In genomic region chr1:86302532-86302931, GRCm38 (mm10) we compare ENCODE assay signal across 8 mouse cellular contexts. TPM values are rescaled to one million over a fixed set of nuclear protein-coding genes. Genes with fewer than 3 reads are reported as not detected.
DNase-seq lines count a peak whose midpoint lies in the region; ATAC-seq and TF ChIP-seq lines count a peak whose summit lies in the region.

Gene B3gnt7 (plus strand): TSS chr1:86302832.

- no peaks in the 10 kb centered on the region for H3K36me3 ChIP-seq in heart, postnatal 0 days (replicated peaks; ENCODE audit: control insufficient read depth, insufficient read depth, low read length)
- H3K36me3 ChIP-seq in hindbrain, embryonic 10.5 days, result peaks cover 13% of the 10 kb centered on the region; the same call in 1 of the 2 replicates
- H3K36me3 ChIP-seq in macrophage (ENCODE audit: inconsistent target), result no peaks in the 10 kb centered on the region

- no peak within 1 kb of the TSS; the same call in 1 of the 2 replicates for H3K9ac ChIP-seq in heart, postnatal 0 days (replicated peaks; ENCODE audit: low read depth, low read length)

- H3K27ac ChIP-seq in heart, postnatal 0 days (ENCODE audit: low read depth), result no peak within 1 kb of the TSS
- H3K27ac ChIP-seq in bone marrow, adult 2 months (ENCODE audit: control insufficient read depth, insufficient read depth, low read depth, low read length, poor library complexity), result 0 out of 2 replicates have a peak within 1 kb of the TSS, but pooled peaks have one; percentile 7
- peak within 1 kb of the TSS; percentile 79 for H3K27ac ChIP-seq in hindbrain, embryonic 10.5 days
- no peak within 1 kb of the TSS for H3K27ac ChIP-seq in macrophage

- TF ChIP-seq EP300 in heart, postnatal 0 days (IDR thresholded peaks at IDR 0.05; ENCODE audit: low read depth), result no peak

- peak within 1 kb of the TSS; percentile 80 for H3K4me2 ChIP-seq in heart, postnatal 0 days (ENCODE audit: low read depth, low read length)

- no peaks in the 10 kb centered on the region for H3K4me1 ChIP-seq in heart, postnatal 0 days (ENCODE audit: control insufficient read depth, insufficient read depth)
- H3K4me1 ChIP-seq in bone marrow, adult 2 months (ENCODE audit: control insufficient read depth, insufficient read depth, low read length), result peaks cover 3% of the 10 kb centered on the region; the same call in 1 of the 2 replicates
- H3K4me1 ChIP-seq in hindbrain, embryonic 10.5 days (replicated peaks), result peaks cover 43% of the 10 kb centered on the region

- H3K9me3 ChIP-seq in heart, postnatal 0 days (replicated peaks; ENCODE audit: control insufficient read depth, low read length), result no peaks in the 10 kb centered on the region
- peaks cover 4% of the 10 kb centered on the region; the same call in 1 of the 2 replicates for H3K9me3 ChIP-seq in hindbrain, embryonic 10.5 days

- no peak for TF ChIP-seq CTCF in heart, postnatal 0 days (IDR thresholded peaks at IDR 0.05; ENCODE audit: low read depth)
- TF ChIP-seq CTCF in bone marrow, adult 2 months (IDR thresholded peaks at IDR 0.05; ENCODE audit: control insufficient read depth, insufficient read depth, low read length), result no peak

- WGBS in heart, postnatal 0 days, result 49% methylated on average over 6 of the region's 6 CpGs
- 76% methylated on average over 6 of the region's 6 CpGs for WGBS in bone marrow, adult 2 months
- 22% methylated on average over 6 of the region's 6 CpGs for WGBS in hindbrain, embryonic 10.5 days
- 91% methylated on average over 6 of the region's 6 CpGs for WGBS in macrophage (ENCODE audit: missing documents)

- DNase-seq in heart, postnatal 0 days (ENCODE audit: low spot score), result no peak
- no peak for DNase-seq in heart, postnatal 4 days
- DNase-seq in hindbrain, embryonic 10.5 days (ENCODE audit: low spot score), result no peak
- DNase-seq in adipocyte (ENCODE audit: low spot score), result no peak
- DNase-seq in layer of hippocampus, adult 18-20 months (ENCODE audit: low spot score in 2 of 2), result no peak

- TF ChIP-seq POLR2A in bone marrow, adult 2 months (IDR thresholded peaks at IDR 0.05; ENCODE audit: borderline replicate concordance, control insufficient read depth, low read depth, low read length), result no peak

- peaks cover 42% of the 10 kb centered on the region for H3K27me3 ChIP-seq in heart, postnatal 0 days (ENCODE audit: control insufficient read depth, insufficient read depth, low read length)
- H3K27me3 ChIP-seq in hindbrain, embryonic 10.5 days (ENCODE audit: insufficient read depth, poor library complexity, severe bottlenecking), result peaks cover 85% of the 10 kb centered on the region

- no peak for ATAC-seq in heart, postnatal 0 days (ENCODE audit: insufficient read depth, low read depth)
- no peak for ATAC-seq in megakaryocyte-erythroid progenitor cell, adult 5-6 weeks (replicated peaks; ENCODE audit: low FRiP score, low TSS enrichment, poor library complexity, severe bottlenecking)

- H3K79me2 ChIP-seq in macrophage (ENCODE audit: inconsistent target), result no peaks in the 10 kb centered on the region

- peak within 1 kb of the TSS; percentile 47 for H3K4me3 ChIP-seq in heart, postnatal 0 days (ENCODE audit: low read depth, low read length)
- H3K4me3 ChIP-seq in bone marrow, adult 2 months (replicated peaks; ENCODE audit: control insufficient read depth, low read depth, low read length), result peak within 1 kb of the TSS; percentile 55
- H3K4me3 ChIP-seq in hindbrain, embryonic 10.5 days, result peak within 1 kb of the TSS; percentile 67
- H3K4me3 ChIP-seq in macrophage (ENCODE audit: inconsistent target), result peak within 1 kb of the TSS; percentile 24; the same call in 1 of the 2 replicates

RNA-seq across cellular contexts. Expression of gene B3gnt7, which starts in this region (rescaled TPM):
- total RNA-seq in heart, postnatal 0 days (2014; rRNA removed; ENCODE audit: low replicate concordance), result 0.69 and 1.4 TPM in 2 replicates
- polyA plus RNA-seq in heart, postnatal 0 days (2015; fragmentation: Nextera tagmentation; extraction: Ambion mirVana), result 0.49 and 0.71 TPM in 2 replicates
- total RNA-seq in heart, postnatal 4 days (2021), result 1 to 10 TPM in 1 of 2 experiments, under 1 TPM in 1; 0.98 to 1.1 TPM
- polyA plus RNA-seq in bone marrow, adult 2 months (2011; ENCODE audit: insufficient read depth, insufficient read length, low replicate concordance, missing spikeins), result 0.63 and 2.4 TPM in 2 replicates
- polyA plus RNA-seq in hindbrain, embryonic 10.5 days (2016; fragmentation: Nextera tagmentation; extraction: Ambion mirVana), result 3.4 and 4.0 TPM in 2 replicates
- 1 to 10 TPM in 7 of 26 experiments, under 1 TPM in 8, not detected in 11; 0.37 to 5.4 (median 0.98) TPM for total RNA-seq in macrophage (2018; cell fraction: chromatin; rRNA removed)
- total RNA-seq in macrophage (2018; cell fraction: cytosol; rRNA removed), result 1 to 10 TPM in 13 of 26 experiments, under 1 TPM in 13; 0.11 to 4.3 (median 1.00) TPM
- 1 to 10 TPM in 12 of 26 experiments, under 1 TPM in 10, not detected in 4; 0.17 to 9.7 (median 1.3) TPM for total RNA-seq in macrophage (2018; cell fraction: nucleus; rRNA removed)
- 1.0 to 6.1 TPM (median 2.4 TPM) in 3 replicates for polyA plus RNA-seq in macrophage (2018)
- total RNA-seq in megakaryocyte-erythroid progenitor cell, adult 5-6 weeks (2014; fragmentation: Nextera tagmentation), result 1.4 and 2.4 TPM in 2 replicates
- total RNA-seq in megakaryocyte-erythroid progenitor cell, adult 5-6 weeks (2017), result 4.0 TPM in 1 of 2 replicates, not detected in the other
- total RNA-seq in layer of hippocampus, adult 18-20 months (2021), result under 1 TPM; 0.76 to 0.89 TPM

Comparison
In these comparisons a context has a peak if more than half of its experiments do, and no peak if none do; other contexts are left out.
1. H3K27ac ChIP-seq: peak in bone marrow, adult 2 months (single experiment) and hindbrain, embryonic 10.5 days (single experiment); none in heart, postnatal 0 days (single experiment) and macrophage (single experiment).
2. Peak in every context shown above with its lines, with median percentiles within 50 percentile points of each other: H3K4me3 ChIP-seq.